Mouse (Mus musculus) hindbrain, embryonic 10.5 days (tissue): ENCODE measurements around the gene F830045P16Rik. TPM values are rescaled to one million over a fixed set of nuclear protein-coding genes. Genes with fewer than 3 reads are reported as not detected.
A peak's percentile ranks its signal among the peaks of the same experiment; 100 is the strongest.

Experiments used
- DNase-seq: peaks from one replicate; pipeline ENCODE4 v3.0.0-alpha.2; 2017; ENCODE audit warnings: low spot score
- H3K27ac ChIP-seq: fragments of 300-500 bp; sonication (generic); 2 replicates; pipeline ENCODE4 v1.5.1; 2016; ENCODE audit warnings: mild to moderate bottlenecking, moderate library complexity
- H3K27me3 ChIP-seq: fragments of 300-500 bp; sonication (generic); 2 replicates; pipeline ENCODE4 v1.6.1; 2016; ENCODE audit warnings: mild to moderate bottlenecking; ENCODE audit not compliant: poor library complexity, insufficient read depth, severe bottlenecking
- H3K36me3 ChIP-seq: fragments of 300-500 bp; sonication (generic); 2 replicates; pipeline ENCODE4 v1.6.1; 2016; ENCODE audit warnings: mild to moderate bottlenecking, moderate library complexity
- H3K4me1 ChIP-seq: fragments of 300-500 bp; sonication (generic); replicated peaks from 2 replicates; pipeline ENCODE4 v1.6.1; 2016; ENCODE audit warnings: mild to moderate bottlenecking
- H3K4me3 ChIP-seq: fragments of 300-500 bp; sonication (generic); 2 replicates; pipeline ENCODE4 v1.5.1; 2016; ENCODE audit warnings: mild to moderate bottlenecking, moderate library complexity
- H3K9me3 ChIP-seq: fragments of 300-500 bp; sonication (generic); 2 replicates; pipeline ENCODE4 v1.6.1; 2016; ENCODE audit warnings: mild to moderate bottlenecking, moderate library complexity
- WGBS: fragments of 180-500 bp; shearing (Covaris S2); methylation state at CpG from one replicate; pipeline ENCODE4 v1.1.7; 2016; 5-methylcytosine and 5-hydroxymethylcytosine counted together
- polyA plus RNA-seq: library from polyadenylated mRNA; unstranded; fragments of >200 nt; fragmentation: Nextera tagmentation; extraction: Ambion mirVana; gene quantifications from 2 replicates; pipeline ENCODE4 v1.2.1, GENCODE M21; 2016

Gene F830045P16Rik
- not detected in 2 replicates for polyA plus RNA-seq

- H3K4me3 ChIP-seq: no peak within 1 kb of the TSS
- peak within 1 kb of the TSS; percentile 50 for H3K27ac ChIP-seq
- WGBS: 60% methylated on average over 2 of the region's 2 CpGs
- DNase-seq: no peak
- H3K4me1 ChIP-seq: peaks cover 33% of the 10 kb centered on the region
- H3K9me3 ChIP-seq: no peaks in the 10 kb centered on the region
- no peaks in the 10 kb centered on the region for H3K36me3 ChIP-seq
- peaks cover 47% of the 10 kb centered on the region for H3K27me3 ChIP-seq
Measured at GRCm38 (mm10) chr2:129536377-129536776, at the start of gene F830045P16Rik. TSS of gene F830045P16Rik (minus strand) at chr2:129536602.

GRCm38 (mm10) chr2:129585904-129586514 lies 49.6 kb upstream of the F830045P16Rik start:
- Histone ChIP-seq H3K27ac (0 out of 2 replicates have a peak overlapping the region, but pooled peaks have one; percentile 17), H3K36me3 (no peaks in the 10 kb centered on the region), H3K4me3 (no peak overlapping the region), H3K27me3 (peaks cover 6% of the 10 kb centered on the region), H3K9me3 (no peaks in the 10 kb centered on the region), H3K4me1 (peaks cover 36% of the 10 kb centered on the region)
- WGBS: 76% methylated on average over 11 of the region's 11 CpGs
- no peak for DNase-seq

GRCm38 (mm10) chr2:129584905-129585304 lies 48.5 kb upstream of the F830045P16Rik start:
- DNase-seq: no peak
- H3K27ac ChIP-seq: no peak overlapping the region
- H3K36me3 ChIP-seq: no peaks in the 10 kb centered on the region
- H3K4me3 ChIP-seq: no peak overlapping the region
- H3K4me1 ChIP-seq: peaks cover 36% of the 10 kb centered on the region
- WGBS: 13% methylated on average over 1 of the region's 1 CpGs
- no peaks in the 10 kb centered on the region for H3K9me3 ChIP-seq
- peaks cover 6% of the 10 kb centered on the region for H3K27me3 ChIP-seq

- H3K4me3 ChIP-seq: no peak overlapping the region
- no peak for DNase-seq
- H3K36me3 ChIP-seq: no peaks in the 10 kb centered on the region
- no peaks in the 10 kb centered on the region for H3K9me3 ChIP-seq
- H3K27me3 ChIP-seq: peaks cover 3% of the 10 kb centered on the region; the same call in 1 of the 2 replicates
- H3K27ac ChIP-seq: no peak overlapping the region
- H3K4me1 ChIP-seq: peaks cover 26% of the 10 kb centered on the region
- WGBS: 93% methylated on average over 4 of the region's 4 CpGs
Measured at GRCm38 (mm10) chr2:129582261-129582660, 45.9 kb upstream of the F830045P16Rik start.

GRCm38 (mm10) chr2:129581826-129582225 lies 45.4 kb upstream of the F830045P16Rik start:
- Histone ChIP-seq H3K9me3 (no peaks in the 10 kb centered on the region), H3K4me3 (no peak overlapping the region), H3K36me3 (no peaks in the 10 kb centered on the region), H3K27ac (no peak overlapping the region), H3K27me3 (peaks cover 7% of the 10 kb centered on the region), H3K4me1 (peaks cover 25% of the 10 kb centered on the region; the same call in 1 of the 2 replicates)
- WGBS: 53% methylated on average over 3 of the region's 3 CpGs
- no peak for DNase-seq

- H3K9me3 ChIP-seq: no peaks in the 10 kb centered on the region
- WGBS: 87% methylated on average over 4 of the region's 4 CpGs
- H3K27me3 ChIP-seq: peaks cover 18% of the 10 kb centered on the region
- no peaks in the 10 kb centered on the region for H3K36me3 ChIP-seq
- no peak overlapping the region for H3K4me3 ChIP-seq
- H3K27ac ChIP-seq: no peak overlapping the region
- no peak for DNase-seq
- H3K4me1 ChIP-seq: peaks cover 21% of the 10 kb centered on the region; the same call in 1 of the 2 replicates
Measured at GRCm38 (mm10) chr2:129580656-129581055, 44.3 kb upstream of the F830045P16Rik start.

- no peaks in the 10 kb centered on the region for H3K36me3 ChIP-seq
- H3K4me1 ChIP-seq: peaks cover 26% of the 10 kb centered on the region
- H3K9me3 ChIP-seq: no peaks in the 10 kb centered on the region
- H3K27me3 ChIP-seq: peaks cover 46% of the 10 kb centered on the region
- no peak for DNase-seq
- H3K4me3 ChIP-seq: no peak overlapping the region
- WGBS: 90% methylated on average over 8 of the region's 8 CpGs
- 0 out of 2 replicates have a peak overlapping the region, but pooled peaks have one; percentile 2 for H3K27ac ChIP-seq
Measured at GRCm38 (mm10) chr2:129576611-129577447, 40.4 kb upstream of the F830045P16Rik start.

- no peak for DNase-seq
- H3K27ac ChIP-seq: no peak overlapping the region
- no peaks in the 10 kb centered on the region for H3K36me3 ChIP-seq
- H3K9me3 ChIP-seq: no peaks in the 10 kb centered on the region
- peaks cover 51% of the 10 kb centered on the region for H3K27me3 ChIP-seq
- 91% methylated on average over 4 of the region's 4 CpGs for WGBS
- H3K4me3 ChIP-seq: peak overlapping the region; percentile 47; the same call in 1 of the 2 replicates
- peaks cover 26% of the 10 kb centered on the region for H3K4me1 ChIP-seq
Measured at GRCm38 (mm10) chr2:129575113-129575512, 38.7 kb upstream of the F830045P16Rik start.

- H3K4me3 ChIP-seq: peak overlapping the region; percentile 47
- H3K9me3 ChIP-seq: no peaks in the 10 kb centered on the region
- peaks cover 26% of the 10 kb centered on the region for H3K4me1 ChIP-seq
- H3K27ac ChIP-seq: peak overlapping the region; percentile 71
- WGBS: 10% methylated on average over 24 of the region's 24 CpGs
- H3K27me3 ChIP-seq: peaks cover 51% of the 10 kb centered on the region
- peak; percentile 70 for DNase-seq
- H3K36me3 ChIP-seq: no peaks in the 10 kb centered on the region
Measured at GRCm38 (mm10) chr2:129574395-129575046, 38.1 kb upstream of the F830045P16Rik start.

- DNase-seq: no peak
- peaks cover 52% of the 10 kb centered on the region for H3K27me3 ChIP-seq
Measured at GRCm38 (mm10) chr2:129573701-129574273, 37.4 kb upstream of the F830045P16Rik start.

GRCm38 (mm10) chr2:129569556-129569955 lies 33.2 kb upstream of the F830045P16Rik start:
- Histone ChIP-seq H3K4me3 (no peak overlapping the region), H3K27me3 (peaks cover 26% of the 10 kb centered on the region), H3K27ac (no peak overlapping the region), H3K4me1 (peaks cover 19% of the 10 kb centered on the region), H3K9me3 (no peaks in the 10 kb centered on the region), H3K36me3 (no peaks in the 10 kb centered on the region)
- DNase-seq: no peak
- WGBS: 81% methylated on average over 5 of the region's 5 CpGs

More at GRCm38 (mm10) chr2:129573701-129574273, 37.4 kb upstream of the F830045P16Rik start:
- peaks cover 22% of the 10 kb centered on the region for H3K4me1 ChIP-seq
- peak overlapping the region; percentile 71 for H3K27ac ChIP-seq
- no peaks in the 10 kb centered on the region for H3K9me3 ChIP-seq
- 21% methylated on average over 4 of the region's 4 CpGs for WGBS
- H3K4me3 ChIP-seq: peak overlapping the region; percentile 47
- H3K36me3 ChIP-seq: no peaks in the 10 kb centered on the region

- Histone ChIP-seq H3K36me3 (no peaks in the 10 kb centered on the region), H3K27me3 (peaks cover 26% of the 10 kb centered on the region)
Measured at GRCm38 (mm10) chr2:129569120-129569519, 32.7 kb upstream of the F830045P16Rik start.

More at GRCm38 (mm10) chr2:129569120-129569519, 32.7 kb upstream of the F830045P16Rik start:
- Histone ChIP-seq H3K4me1 (peaks cover 17% of the 10 kb centered on the region), H3K27ac (no peak overlapping the region), H3K9me3 (no peaks in the 10 kb centered on the region), H3K4me3 (no peak overlapping the region)
- WGBS: 85% methylated on average over 7 of the region's 7 CpGs
- DNase-seq: no peak
